Mouse (Mus musculus): ENCODE data around the gene Lrrc4c. TPM values are rescaled to one million over a fixed set of nuclear protein-coding genes. Genes with fewer than 3 reads are reported as not detected.
A peak's percentile ranks its signal among the peaks of the same experiment; 100 is the strongest.

The Lrrc4c gene
- polyA plus RNA-seq, 1 experiment from 2014 or later = 11.1 TPM

DNA sequence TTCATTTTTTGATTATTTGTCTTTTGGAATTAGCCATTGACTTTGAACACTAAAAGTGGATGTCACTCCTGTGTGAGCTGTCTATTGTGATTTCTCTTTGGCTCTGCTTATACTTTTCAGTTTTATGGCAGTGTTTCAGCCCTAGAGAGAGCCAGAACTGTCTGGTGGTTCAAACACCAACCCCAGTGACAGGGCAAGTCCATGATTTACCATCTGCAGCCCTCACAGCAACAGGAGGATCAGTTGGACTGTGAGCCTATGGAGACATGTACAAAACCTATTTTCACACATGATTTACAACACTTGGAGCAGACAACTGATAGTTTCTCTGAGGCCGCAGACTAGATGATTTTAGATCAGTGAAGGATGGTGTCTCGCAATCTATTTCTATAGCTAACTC lies 847.8 kb downstream of the Lrrc4c start:
- H3K9ac ChIP-seq = no peak overlapping the region
- ATAC-seq (ENCODE audit: low FRiP score) = no peak
- no peaks in the 10 kb centered on the region for H3K36me3 ChIP-seq
- H3K4me1 ChIP-seq = no peaks in the 10 kb centered on the region
- 96% methylated on average over 2 of the region's 2 CpGs for WGBS
- H3K27ac ChIP-seq = no peak overlapping the region
- no peaks in the 10 kb centered on the region for H3K27me3 ChIP-seq
- H3K4me3 ChIP-seq = no peak overlapping the region
- no peak overlapping the region for H3K4me2 ChIP-seq (replicated peaks)
- H3K9me3 ChIP-seq (replicated peaks) = no peaks in the 10 kb centered on the region

DNA sequence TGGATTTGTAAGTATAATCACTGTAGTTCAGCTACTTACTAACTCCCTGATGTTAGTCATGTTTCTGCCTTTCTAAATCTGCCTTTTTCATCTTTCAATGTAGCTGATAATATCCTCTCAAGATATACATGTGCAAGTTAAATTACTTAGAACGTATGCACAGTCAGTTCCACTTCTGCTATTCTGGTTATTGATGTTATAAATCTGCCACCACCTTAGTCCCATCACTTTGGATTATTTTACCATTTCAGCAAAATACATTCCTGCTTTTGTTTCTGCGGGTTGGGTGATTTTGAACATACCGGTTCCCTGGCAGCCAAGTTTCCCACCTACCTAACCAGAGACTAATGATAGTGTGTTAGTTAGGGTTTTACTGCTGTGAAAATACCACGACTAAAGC lies 860.4 kb downstream of the Lrrc4c start:
- no peaks in the 10 kb centered on the region for H3K9me3 ChIP-seq (replicated peaks)
- 77% methylated on average over 4 of the region's 4 CpGs for WGBS

DNA sequence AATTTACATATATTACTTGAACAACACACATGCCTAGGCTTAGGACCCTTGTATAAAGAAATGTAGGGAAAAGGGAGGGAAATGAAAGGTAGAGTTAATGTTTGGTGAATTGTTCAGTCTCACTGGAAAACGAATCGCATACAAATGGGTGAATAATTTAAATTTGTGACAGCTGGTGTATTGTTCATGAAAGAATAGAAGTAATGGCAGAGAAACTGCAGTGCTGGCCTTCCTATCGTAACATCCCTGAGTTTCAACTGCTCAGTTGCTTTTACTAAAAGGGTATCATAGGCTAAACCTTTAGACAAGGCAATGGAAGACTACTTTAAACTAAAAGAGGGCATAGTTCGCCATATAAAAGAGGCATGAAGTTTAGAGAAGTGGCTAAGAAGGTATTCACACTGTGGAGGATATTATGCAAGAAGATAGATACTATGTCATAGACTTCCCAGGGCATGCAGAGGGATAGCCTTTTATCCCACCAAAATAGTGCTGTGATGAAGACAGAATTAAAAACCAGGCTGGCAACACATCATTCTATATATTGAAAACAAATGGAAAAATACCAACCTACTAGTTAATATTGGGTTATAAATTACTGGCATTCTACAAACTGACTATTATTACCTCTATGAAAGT lies 879.1 kb downstream of the Lrrc4c start:
- Histone ChIP-seq H3K36me3 (no peaks in the 10 kb centered on the region), H3K27ac (no peak overlapping the region), H3K9me3 (replicated peaks) (no peaks in the 10 kb centered on the region), H3K9ac (no peak overlapping the region), H3K4me2 (replicated peaks) (no peak overlapping the region), H3K27me3 (no peaks in the 10 kb centered on the region), H3K4me3 (no peak overlapping the region), H3K4me1 (peaks cover 3% of the 10 kb centered on the region; the same call in 1 of the 2 replicates)
- WGBS = 40% methylated on average over 4 of the region's 4 CpGs
- ATAC-seq (ENCODE audit: low FRiP score) = peak; percentile 60; the same call in 1 of the 2 replicates

More for the DNA sequence above, 860.4 kb downstream of the Lrrc4c start:
- H3K27me3 ChIP-seq = no peaks in the 10 kb centered on the region
- H3K9ac ChIP-seq = no peak overlapping the region
- H3K4me3 ChIP-seq = no peak overlapping the region
- H3K4me2 ChIP-seq (replicated peaks) = no peak overlapping the region
- H3K4me1 ChIP-seq = no peaks in the 10 kb centered on the region
- H3K27ac ChIP-seq = no peak overlapping the region
- ATAC-seq (ENCODE audit: low FRiP score) = no peak
- H3K36me3 ChIP-seq = no peaks in the 10 kb centered on the region

DNA sequence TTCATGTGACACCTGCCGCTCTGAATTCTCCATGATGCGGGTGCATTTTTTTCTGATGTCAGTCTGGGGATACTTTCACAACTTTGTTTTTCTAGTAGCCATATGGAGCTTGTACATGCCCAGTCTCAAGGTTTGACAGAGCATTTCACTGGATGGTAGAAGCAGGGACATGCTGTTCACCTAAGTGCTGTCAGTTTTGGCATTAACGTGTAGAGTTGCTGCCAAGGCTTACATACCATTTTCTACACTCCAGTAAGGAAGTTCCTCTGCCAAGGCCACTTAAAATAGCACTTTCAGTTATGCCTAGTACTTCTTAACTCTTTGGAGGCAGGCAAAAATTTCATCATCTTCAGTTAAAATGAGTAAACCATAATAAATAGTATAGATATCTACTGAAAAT lies 915.0 kb downstream of the Lrrc4c start:
- H3K27ac ChIP-seq = no peak overlapping the region
- no peaks in the 10 kb centered on the region for H3K9me3 ChIP-seq (replicated peaks)
- H3K27me3 ChIP-seq = no peaks in the 10 kb centered on the region
- H3K4me1 ChIP-seq = no peaks in the 10 kb centered on the region
- no peak overlapping the region for H3K9ac ChIP-seq
- no peaks in the 10 kb centered on the region for H3K36me3 ChIP-seq
- no peak overlapping the region for H3K4me3 ChIP-seq
- ATAC-seq (ENCODE audit: low FRiP score) = no peak
- WGBS = 83% methylated on average over 3 of the region's 3 CpGs
- no peak overlapping the region for H3K4me2 ChIP-seq (replicated peaks)

DNA sequence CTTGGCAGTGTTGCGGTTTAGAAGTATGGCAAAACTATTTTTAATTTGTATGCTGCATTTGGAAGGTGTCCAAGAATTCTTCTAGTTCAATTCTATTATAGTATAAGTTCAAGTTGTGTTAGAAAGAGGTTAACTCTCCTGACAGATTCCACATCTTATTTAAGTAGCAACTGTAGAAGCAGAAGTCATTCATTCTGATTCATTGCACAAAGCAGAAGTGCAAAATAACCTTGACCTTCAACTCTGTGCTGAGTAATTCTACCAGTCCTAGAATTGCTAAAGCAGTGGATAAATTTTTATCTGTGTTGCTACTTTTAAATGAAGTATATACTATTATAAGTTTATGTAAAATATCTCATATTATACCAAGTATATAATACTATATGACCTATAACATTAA lies 916.1 kb downstream of the Lrrc4c start:
- Histone ChIP-seq H3K4me2 (replicated peaks) (no peak overlapping the region), H3K27ac (no peak overlapping the region), H3K4me1 (no peaks in the 10 kb centered on the region), H3K36me3 (no peaks in the 10 kb centered on the region), H3K9me3 (replicated peaks) (no peaks in the 10 kb centered on the region), H3K27me3 (no peaks in the 10 kb centered on the region), H3K9ac (no peak overlapping the region), H3K4me3 (no peak overlapping the region)
- WGBS = 92% methylated on average over 1 of the region's 1 CpGs
- no peak for ATAC-seq (ENCODE audit: low FRiP score)

DNA sequence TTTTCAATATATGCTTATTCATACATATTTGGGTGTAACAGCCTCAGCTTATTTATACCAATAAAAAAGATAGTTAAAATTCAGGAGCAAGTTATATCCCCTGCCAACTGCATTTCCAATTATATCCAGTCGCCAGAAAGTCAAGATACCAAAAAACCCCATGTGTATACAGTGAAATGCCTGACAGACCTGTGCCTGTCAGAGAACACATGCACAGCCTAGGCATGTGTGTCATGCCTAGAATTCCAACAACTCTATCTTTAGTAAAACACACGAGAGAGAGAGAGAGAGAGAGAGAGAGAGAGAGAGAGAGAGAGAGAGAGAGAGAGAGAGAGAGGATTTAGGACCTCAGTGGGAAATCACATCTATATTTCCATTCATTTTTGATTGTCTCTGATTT lies 956.7 kb downstream of the Lrrc4c start:
- 75% methylated on average over 2 of the region's 2 CpGs for WGBS
- Histone ChIP-seq H3K4me1 (no peaks in the 10 kb centered on the region), H3K4me2 (replicated peaks) (no peak overlapping the region)

DNA sequence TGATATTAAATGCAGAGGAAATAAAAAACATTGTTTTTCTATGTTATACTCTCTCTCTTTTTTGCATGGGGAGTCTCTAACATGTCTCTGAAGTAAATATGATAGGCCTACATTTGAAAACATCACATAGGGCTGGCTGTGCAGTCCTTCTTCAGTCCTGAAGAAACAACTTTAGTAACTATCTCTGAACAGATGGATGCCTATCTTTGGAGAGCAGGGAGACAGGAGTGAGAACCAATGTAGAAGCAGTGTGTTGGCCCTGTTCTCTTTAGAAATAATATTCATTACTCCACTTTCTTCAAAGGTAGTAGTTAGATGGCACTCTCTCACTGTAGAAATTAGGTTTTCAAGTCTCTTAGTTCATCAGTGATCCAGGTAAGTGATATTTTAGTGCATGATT lies 967.0 kb downstream of the Lrrc4c start:
- H3K4me1 ChIP-seq = no peaks in the 10 kb centered on the region
- no peak overlapping the region for H3K4me2 ChIP-seq (replicated peaks)
- H3K36me3 ChIP-seq = no peaks in the 10 kb centered on the region
- no peak overlapping the region for H3K4me3 ChIP-seq
- no peak for ATAC-seq (ENCODE audit: low FRiP score)
- H3K9ac ChIP-seq = no peak overlapping the region
- no peak overlapping the region for H3K27ac ChIP-seq
- H3K9me3 ChIP-seq (replicated peaks) = no peaks in the 10 kb centered on the region
- no peaks in the 10 kb centered on the region for H3K27me3 ChIP-seq

More for the DNA sequence above, 956.7 kb downstream of the Lrrc4c start:
- Histone ChIP-seq H3K9ac (no peak overlapping the region), H3K36me3 (no peaks in the 10 kb centered on the region), H3K9me3 (replicated peaks) (no peaks in the 10 kb centered on the region), H3K27me3 (no peaks in the 10 kb centered on the region), H3K27ac (no peak overlapping the region), H3K4me3 (no peak overlapping the region)
- no peak for ATAC-seq (ENCODE audit: low FRiP score)

DNA sequence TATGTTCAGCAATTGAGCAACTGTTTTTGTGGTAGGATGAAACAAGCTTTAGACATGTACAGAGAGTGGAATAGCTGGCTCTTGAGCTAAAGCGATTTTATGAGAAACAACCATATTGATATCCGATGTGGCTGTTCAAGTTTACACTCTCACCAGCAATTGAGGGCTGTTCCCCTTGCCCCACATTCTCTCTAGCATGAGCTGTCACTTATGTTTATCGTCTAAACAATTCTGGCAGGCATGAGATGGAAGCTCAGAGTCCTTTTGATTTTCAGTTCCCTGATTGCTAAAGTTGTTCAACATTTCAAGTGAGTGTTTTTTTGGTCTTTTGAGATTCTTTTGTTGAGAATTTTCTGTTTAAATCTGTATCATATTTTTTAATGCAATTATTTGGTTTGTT lies 976.2 kb downstream of the Lrrc4c start:
- H3K27ac ChIP-seq = no peak overlapping the region
- H3K36me3 ChIP-seq = no peaks in the 10 kb centered on the region
- H3K4me3 ChIP-seq = no peak overlapping the region
- no peaks in the 10 kb centered on the region for H3K27me3 ChIP-seq
- no peaks in the 10 kb centered on the region for H3K4me1 ChIP-seq
- 90% methylated on average over 3 of the region's 3 CpGs for WGBS
- H3K4me2 ChIP-seq (replicated peaks) = no peak overlapping the region
- no peak overlapping the region for H3K9ac ChIP-seq
- no peak for ATAC-seq (ENCODE audit: low FRiP score)
- no peaks in the 10 kb centered on the region for H3K9me3 ChIP-seq (replicated peaks)

DNA sequence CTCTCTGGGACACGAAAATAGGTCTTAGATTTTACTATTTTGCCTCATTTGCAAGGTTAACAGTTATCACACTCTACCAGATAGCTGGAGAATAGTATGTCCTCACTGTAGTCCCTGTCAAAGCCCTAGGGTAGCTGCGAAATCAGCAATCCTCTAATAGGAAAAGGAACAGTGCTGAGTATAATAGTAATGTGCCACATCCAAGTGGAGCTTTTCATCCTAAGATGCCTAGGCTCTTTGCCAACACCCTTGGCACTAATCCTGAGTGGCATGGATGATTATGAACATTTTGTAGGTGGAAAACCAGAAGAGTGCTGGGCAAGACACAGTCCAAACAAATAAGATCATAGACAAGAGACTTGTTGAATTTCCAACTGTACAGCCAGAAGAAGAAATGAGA lies 981.7 kb downstream of the Lrrc4c start:
- Histone ChIP-seq H3K27ac (no peak overlapping the region), H3K4me3 (no peak overlapping the region), H3K4me2 (replicated peaks) (no peak overlapping the region), H3K9me3 (replicated peaks) (no peaks in the 10 kb centered on the region), H3K9ac (no peak overlapping the region), H3K36me3 (no peaks in the 10 kb centered on the region), H3K4me1 (no peaks in the 10 kb centered on the region), H3K27me3 (no peaks in the 10 kb centered on the region)
- ATAC-seq (ENCODE audit: low FRiP score) = no peak
- 78% methylated on average over 2 of the region's 2 CpGs for WGBS

DNA sequence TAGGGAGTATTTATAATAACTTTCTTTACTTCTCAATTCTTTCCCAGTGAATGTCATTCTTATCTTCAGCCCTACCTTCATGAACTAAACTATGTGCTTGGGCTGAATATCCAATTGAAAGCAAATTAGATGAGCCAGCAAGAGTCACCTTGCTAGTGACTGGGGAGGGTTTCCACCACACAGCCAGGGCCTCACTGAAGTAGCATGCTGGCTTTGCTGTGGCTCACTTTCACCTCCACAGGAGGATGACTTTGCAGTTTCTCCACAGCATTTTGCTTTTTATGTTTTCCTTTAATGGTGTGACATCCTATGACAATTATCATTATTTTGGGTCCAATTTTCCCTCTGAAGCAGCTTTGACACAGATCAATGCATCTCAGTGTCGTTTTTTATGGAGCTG lies 1000.0 kb downstream of the Lrrc4c start:
- Histone ChIP-seq H3K4me1 (no peaks in the 10 kb centered on the region), H3K36me3 (no peaks in the 10 kb centered on the region), H3K27ac (no peak overlapping the region), H3K9me3 (replicated peaks) (no peaks in the 10 kb centered on the region), H3K27me3 (no peaks in the 10 kb centered on the region), H3K9ac (no peak overlapping the region), H3K4me2 (replicated peaks) (no peak overlapping the region), H3K4me3 (no peak overlapping the region)
- ATAC-seq (ENCODE audit: low FRiP score) = no peak
- 57% methylated on average over 1 of the region's 1 CpGs for WGBS

DNA sequence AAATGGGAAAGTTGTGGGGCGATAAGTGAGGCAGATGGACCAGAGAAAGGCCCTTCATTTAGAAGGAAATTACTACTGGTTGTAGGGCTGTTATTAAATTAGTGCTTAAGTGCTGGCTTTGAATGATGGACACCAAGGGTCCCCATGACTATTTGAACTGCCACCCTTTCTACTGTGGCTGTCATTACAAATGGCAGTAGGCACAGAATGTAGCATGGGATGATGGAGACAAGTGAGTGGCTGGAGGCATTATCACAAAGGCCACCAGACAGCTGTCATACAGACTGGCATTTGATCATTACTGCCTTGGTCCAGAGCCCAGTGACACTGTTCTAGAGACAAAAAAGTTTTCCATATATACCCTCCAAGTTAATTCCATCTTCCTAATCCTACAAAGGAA lies 1000.6 kb downstream of the Lrrc4c start:
- no peak for ATAC-seq (ENCODE audit: low FRiP score)
- H3K27ac ChIP-seq = no peak overlapping the region
- no peak overlapping the region for H3K4me3 ChIP-seq
- H3K27me3 ChIP-seq = no peaks in the 10 kb centered on the region
- H3K4me2 ChIP-seq (replicated peaks) = no peak overlapping the region
- no peak overlapping the region for H3K9ac ChIP-seq
- no peaks in the 10 kb centered on the region for H3K9me3 ChIP-seq (replicated peaks)
- no peaks in the 10 kb centered on the region for H3K36me3 ChIP-seq
- WGBS = 91% methylated on average over 1 of the region's 1 CpGs
- H3K4me1 ChIP-seq = no peaks in the 10 kb centered on the region

DNA sequence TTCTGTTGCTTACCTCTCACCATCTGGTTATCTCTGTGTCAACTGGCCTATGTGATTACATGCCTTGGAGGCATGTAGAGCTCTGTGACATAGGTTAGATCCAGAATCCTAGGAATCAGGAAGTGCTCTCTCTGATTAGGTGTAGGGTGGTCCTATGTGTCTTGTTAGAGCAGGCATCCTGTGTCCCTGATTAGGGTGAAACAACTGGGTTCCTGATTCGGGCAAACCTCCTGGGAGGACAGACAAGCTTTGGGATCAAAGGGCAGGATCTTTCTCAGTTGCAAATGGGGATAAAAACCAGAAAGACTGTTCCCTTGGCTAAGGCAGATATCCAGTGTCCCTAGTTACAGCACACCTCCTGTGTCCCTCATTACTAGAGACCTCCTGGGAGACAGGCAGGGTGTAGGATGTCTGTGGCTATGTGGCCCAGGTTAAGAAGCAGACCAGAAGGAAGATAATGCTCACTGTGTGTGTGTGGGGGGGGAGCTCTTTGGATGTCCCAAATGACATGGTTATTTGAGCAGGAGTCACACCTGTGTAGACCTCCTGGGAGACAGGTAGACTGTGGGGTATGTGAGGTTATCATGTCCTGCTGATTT lies 1014.2 kb downstream of the Lrrc4c start:
- H3K4me3 ChIP-seq = no peak overlapping the region
- no peaks in the 10 kb centered on the region for H3K27me3 ChIP-seq
- H3K4me1 ChIP-seq = no peaks in the 10 kb centered on the region
- no peak overlapping the region for H3K27ac ChIP-seq
- ATAC-seq (ENCODE audit: low FRiP score) = no peak
- no peaks in the 10 kb centered on the region for H3K36me3 ChIP-seq
- WGBS = 66% methylated on average over 1 of the region's 1 CpGs
- no peak overlapping the region for H3K4me2 ChIP-seq (replicated peaks)
- no peaks in the 10 kb centered on the region for H3K9me3 ChIP-seq (replicated peaks)
- H3K9ac ChIP-seq = no peak overlapping the region

DNA sequence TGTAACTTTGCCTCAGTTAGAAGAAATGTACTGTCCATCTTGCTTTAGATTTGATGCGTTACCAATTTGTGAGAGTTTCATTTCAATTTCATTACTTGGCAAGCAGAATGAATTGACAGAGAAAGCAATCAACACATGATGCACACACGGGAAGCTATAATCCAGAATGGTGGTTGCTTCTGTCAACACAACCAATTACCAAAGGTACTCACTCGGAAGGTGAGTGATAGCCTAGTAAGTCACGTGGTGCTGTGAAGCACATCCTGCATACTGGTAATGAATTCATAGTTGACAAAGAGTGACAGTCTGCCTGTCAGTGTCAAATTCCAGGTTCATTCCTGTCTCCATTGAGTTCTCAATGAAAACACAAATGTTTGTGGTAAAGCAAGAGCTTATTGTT lies 1021.7 kb downstream of the Lrrc4c start:
- Histone ChIP-seq H3K9ac (no peak overlapping the region), H3K4me2 (replicated peaks) (no peak overlapping the region), H3K4me3 (no peak overlapping the region), H3K27ac (no peak overlapping the region), H3K27me3 (no peaks in the 10 kb centered on the region), H3K4me1 (no peaks in the 10 kb centered on the region), H3K36me3 (no peaks in the 10 kb centered on the region), H3K9me3 (replicated peaks) (no peaks in the 10 kb centered on the region)
- WGBS = 68% methylated on average over 4 of the region's 4 CpGs
- ATAC-seq (ENCODE audit: low FRiP score) = no peak

Measured in hindbrain, embryonic 12.5 days (tissue).